Mouse (Mus musculus) right cerebral cortex, adult 2 months (tissue): ENCODE results near the gene Slc18a2.

Source experiments
- DNase-seq, 2 experiments: peaks; one replicate each; pipeline ENCODE4 v3.0.0; 2021 to 2022; ENCODE audit warnings: low spot score in 2 of 2

Slc18a2 gene

GRCm38 (mm10) chr19:59260718-59261442 is at the start of gene Slc18a2:
TSS of gene Slc18a2 (plus strand) at chr19:59260896.
- no peak for DNase-seq

DNA sequence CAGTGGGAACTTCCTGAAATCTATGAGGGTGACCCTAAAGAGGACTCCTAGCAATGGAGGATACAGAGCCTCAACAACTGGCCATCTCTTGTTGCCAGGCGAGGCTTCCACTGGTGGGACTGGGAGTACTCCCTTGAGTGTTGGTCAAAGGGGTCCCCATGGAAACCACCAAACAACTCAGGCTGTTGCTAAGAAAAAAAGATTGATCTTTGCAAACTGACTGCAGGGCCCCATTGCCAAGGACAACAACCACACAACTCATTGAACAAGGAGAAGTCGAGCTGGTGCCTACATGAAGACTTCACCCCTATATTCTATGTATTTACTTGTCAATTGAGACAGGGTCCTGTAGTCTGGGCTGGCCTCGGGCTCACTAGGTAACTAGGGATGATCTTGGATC is 43.8 kb upstream of the Slc18a2 start:
- no peak for DNase-seq

DNA sequence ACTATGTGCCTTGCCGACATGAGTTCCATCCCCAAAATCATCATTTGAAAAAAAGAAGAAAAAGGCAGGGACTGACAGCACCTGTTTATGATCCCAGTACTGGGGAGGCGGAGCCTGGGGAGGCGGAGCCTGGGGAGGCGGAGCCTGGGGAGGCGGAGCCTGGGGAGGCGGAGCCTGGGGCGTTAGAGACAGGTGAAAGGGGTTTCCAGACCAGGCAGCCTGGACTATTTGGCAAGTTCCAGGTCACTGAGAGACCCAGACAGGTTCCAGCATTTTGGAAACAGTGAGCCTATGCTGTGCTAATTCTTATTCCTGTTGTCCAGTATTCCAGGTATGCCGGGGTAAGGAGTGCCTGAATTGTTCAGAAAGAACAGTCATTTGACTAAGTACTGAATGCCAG is 41.7 kb upstream of the Slc18a2 start, which contains the start of gene Kcnk18:
TSS of gene Kcnk18 (plus strand) at position 224 of the 400 bp plus-strand sequence.
- DNase-seq, result no peak

- no peak for DNase-seq
These were observed 39.6 kb upstream of the Slc18a2 start for GRCm38 (mm10) chr19:59221131-59221530.

GRCm38 (mm10) chr19:59228376-59228775 is 32.3 kb upstream of the Slc18a2 start:
- no peak for DNase-seq

GRCm38 (mm10) chr19:59232786-59233185 is 27.9 kb upstream of the Slc18a2 start:
- DNase-seq, result no peak

GRCm38 (mm10) chr19:59235001-59235400 is 25.7 kb upstream of the Slc18a2 start:
- DNase-seq, result no peak

- no peak for DNase-seq
These were observed 24.6 kb upstream of the Slc18a2 start for GRCm38 (mm10) chr19:59236046-59236445.

GRCm38 (mm10) chr19:59238630-59239029 is 22.1 kb upstream of the Slc18a2 start:
- DNase-seq, result no peak

GRCm38 (mm10) chr19:59239124-59239817 is 21.4 kb upstream of the Slc18a2 start:
- peak; percentile 89 to 91 for DNase-seq

DNA sequence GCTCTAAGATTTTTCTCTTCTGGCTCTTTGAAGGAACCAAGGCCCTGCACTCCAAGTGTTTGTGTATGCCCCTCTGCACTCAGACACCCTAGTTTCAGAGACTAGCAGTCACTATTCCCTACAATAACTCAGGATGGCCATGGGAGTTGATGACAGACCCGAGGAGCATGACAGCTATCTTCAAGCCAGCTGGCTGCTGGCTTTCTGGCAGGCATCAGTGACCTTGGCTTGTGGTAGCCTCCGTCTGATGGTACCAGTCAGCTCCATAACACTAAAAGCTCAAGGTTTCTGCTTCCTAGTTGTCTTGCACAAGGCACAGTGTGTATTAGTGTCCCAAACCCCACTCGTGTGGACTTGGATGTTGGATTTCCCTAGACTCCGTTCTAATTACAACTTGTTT is 18.7 kb upstream of the Slc18a2 start:
- no peak for DNase-seq

- DNase-seq, result no peak
These were observed 17.6 kb upstream of the Slc18a2 start for GRCm38 (mm10) chr19:59243057-59243456.

GRCm38 (mm10) chr19:59248144-59248543 is 12.6 kb upstream of the Slc18a2 start:
- no peak for DNase-seq

- no peak for DNase-seq
These were observed 12.0 kb upstream of the Slc18a2 start for GRCm38 (mm10) chr19:59248553-59249286.

DNA sequence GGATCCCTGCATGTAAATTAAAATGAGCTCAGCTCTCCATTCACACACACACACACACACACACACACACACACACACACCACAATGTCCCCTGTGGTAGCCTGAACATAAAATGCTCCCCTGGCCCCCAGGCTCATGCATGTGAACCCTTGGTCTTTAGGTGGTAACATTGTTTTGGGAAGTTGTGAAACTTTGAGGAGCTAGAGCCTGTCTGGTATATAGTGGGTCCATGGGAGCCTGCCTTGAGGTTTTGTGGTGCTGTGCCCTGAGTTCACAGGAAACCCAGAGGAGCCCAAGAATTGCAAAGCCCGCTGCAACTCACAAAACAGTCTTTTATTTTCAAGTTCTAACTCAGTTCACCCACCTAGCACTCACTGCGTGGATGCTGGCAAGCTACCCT is 8.0 kb upstream of the Slc18a2 start:
- no peak for DNase-seq

- DNase-seq, result no peak
These were observed 1.1 kb upstream of the Slc18a2 start for GRCm38 (mm10) chr19:59259633-59260032.

- DNase-seq, result no peak
These were observed 908 bp downstream of the Slc18a2 start for GRCm38 (mm10) chr19:59261604-59262003.

GRCm38 (mm10) chr19:59263171-59263570 is 2.5 kb downstream of the Slc18a2 start:
- peak in 1 of 2 experiments; percentile 18 for DNase-seq

DNA sequence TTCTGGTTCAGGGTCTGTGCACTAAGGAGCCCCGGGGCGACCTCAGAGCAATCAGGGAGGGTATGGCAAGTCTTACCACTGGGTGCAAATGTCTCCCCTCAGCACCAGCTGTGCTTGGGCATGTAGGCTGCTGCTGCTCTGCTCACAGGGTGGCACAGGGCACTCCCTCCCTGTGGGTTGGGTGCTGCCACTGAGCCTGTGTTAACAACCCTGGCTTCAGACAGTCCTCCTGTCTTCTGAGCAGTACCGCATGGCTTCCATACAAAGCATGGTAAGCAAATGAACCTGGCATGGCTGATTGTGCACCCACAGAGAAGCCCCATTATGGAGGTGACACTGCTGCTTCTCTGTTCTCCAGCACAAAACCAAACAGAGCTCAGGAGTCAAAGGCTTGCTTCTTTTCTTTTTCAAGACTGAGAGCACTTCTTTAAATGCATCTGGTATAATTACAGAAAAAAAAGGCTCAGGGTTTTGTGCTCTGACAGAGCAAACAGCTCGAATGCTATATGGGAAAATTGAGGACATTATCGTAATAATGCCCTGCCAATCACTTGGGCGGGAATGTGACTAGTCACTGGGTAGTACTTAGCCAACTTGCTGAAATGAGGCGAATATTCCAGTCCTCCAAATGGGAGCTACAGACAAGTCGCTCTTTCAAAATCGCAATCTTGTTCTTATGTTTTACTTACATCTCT is 4.3 kb downstream of the Slc18a2 start:
- DNase-seq, result no peak

GRCm38 (mm10) chr19:59265907-59266306 is 5.2 kb downstream of the Slc18a2 start:
- DNase-seq, result no peak

DNA sequence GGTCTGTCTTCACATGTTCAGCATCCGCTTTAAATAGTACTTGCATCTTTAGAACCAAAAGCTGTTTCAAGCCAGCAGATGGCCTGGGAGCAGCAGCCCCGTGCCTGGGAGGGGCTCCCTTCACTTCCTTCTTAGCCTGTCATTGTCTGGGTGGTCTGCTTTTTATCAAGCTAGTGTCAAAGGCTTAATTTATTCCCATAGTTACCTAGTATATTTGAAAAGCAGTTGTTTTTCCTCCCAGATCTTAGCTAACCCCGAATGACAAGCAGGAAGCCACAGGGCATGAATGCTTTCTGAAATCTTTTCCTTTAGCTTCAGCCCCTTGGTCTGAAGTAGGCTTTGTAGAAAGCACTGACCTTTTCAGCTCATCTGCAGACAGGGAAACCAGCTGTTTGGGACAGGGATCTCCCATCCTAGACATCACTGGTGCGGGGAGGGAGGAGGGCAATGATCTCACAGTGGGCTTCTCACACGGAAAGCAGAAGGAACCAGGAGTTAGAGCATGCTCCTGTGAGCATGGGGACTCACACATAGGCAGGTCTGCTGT is 6.8 kb downstream of the Slc18a2 start:
- no peak for DNase-seq

DNA sequence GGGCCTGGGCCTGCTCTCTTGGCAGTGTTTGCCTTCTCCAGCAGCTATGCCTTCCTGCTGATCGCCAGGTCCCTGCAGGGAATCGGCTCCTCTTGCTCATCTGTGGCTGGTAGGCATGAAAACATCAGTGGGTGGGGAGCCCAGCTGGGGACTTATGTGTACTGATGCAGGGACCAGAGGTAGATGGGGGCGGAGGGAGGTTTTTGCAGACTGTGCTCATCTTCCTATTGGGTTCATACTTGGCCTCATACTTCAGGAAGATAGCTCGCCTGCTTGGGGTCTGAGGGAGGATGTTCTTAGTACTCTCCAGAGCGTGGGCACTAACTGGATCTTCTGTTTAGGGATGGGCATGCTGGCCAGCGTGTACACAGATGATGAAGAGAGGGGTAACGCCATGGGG is 12.5 kb downstream of the Slc18a2 start:
- DNase-seq, result peak; percentile 35 to 36
